Mouse (Mus musculus) liver, adult 2 months (tissue): ENCODE results near the gene Zcchc18.

Experiments used
- CTCF ChIP-seq: fragments of 200-500 bp; IDR thresholded peaks from 2 replicates; pipeline ENCODE4 v1.5.1; 2011; ENCODE audit warnings: low read depth, low read length, control low read depth
- POLR2A ChIP-seq: fragments of 200-500 bp; IDR thresholded peaks from 2 replicates; pipeline ENCODE4 v1.6.1; 2011; ENCODE audit warnings: low read length, control low read depth; ENCODE audit not compliant: insufficient read depth; ENCODE audit errors: extremely low read depth

DNA sequence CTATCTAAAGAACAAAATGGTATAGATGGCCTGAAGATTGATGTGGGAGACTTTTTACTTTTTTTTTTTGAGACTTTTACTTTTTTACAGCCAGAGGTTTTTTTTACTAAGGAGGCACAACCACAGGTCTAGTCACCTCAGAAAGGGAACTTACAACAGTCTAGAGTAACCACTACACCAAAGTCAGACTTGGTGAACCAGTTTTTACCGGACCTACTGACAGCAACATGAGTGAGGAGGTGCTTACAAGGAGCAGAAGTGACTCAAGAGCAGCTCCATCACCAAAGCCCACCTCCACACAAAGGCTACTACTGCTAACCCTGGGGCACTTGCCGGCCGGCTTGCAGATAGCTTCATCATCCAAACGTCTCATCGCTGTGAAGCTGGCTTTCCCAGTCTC is 38.8 kb downstream of the Zcchc18 start:
- TF ChIP-seq CTCF = no peak
- TF ChIP-seq POLR2A = no peak
